Mouse (Mus musculus): ENCODE measurements around the gene Pdzd2. TPM values are rescaled to one million over a fixed set of nuclear protein-coding genes. Genes with fewer than 3 reads are reported as not detected.

Pdzd2 gene
- 28.5 and 40.6 TPM in 2 replicates for total RNA-seq (2014; rRNA removed)
- 15.4 and 15.9 TPM in 2 replicates for polyA plus RNA-seq (2015; fragmentation: Nextera tagmentation; extraction: Ambion mirVana)

DNA sequence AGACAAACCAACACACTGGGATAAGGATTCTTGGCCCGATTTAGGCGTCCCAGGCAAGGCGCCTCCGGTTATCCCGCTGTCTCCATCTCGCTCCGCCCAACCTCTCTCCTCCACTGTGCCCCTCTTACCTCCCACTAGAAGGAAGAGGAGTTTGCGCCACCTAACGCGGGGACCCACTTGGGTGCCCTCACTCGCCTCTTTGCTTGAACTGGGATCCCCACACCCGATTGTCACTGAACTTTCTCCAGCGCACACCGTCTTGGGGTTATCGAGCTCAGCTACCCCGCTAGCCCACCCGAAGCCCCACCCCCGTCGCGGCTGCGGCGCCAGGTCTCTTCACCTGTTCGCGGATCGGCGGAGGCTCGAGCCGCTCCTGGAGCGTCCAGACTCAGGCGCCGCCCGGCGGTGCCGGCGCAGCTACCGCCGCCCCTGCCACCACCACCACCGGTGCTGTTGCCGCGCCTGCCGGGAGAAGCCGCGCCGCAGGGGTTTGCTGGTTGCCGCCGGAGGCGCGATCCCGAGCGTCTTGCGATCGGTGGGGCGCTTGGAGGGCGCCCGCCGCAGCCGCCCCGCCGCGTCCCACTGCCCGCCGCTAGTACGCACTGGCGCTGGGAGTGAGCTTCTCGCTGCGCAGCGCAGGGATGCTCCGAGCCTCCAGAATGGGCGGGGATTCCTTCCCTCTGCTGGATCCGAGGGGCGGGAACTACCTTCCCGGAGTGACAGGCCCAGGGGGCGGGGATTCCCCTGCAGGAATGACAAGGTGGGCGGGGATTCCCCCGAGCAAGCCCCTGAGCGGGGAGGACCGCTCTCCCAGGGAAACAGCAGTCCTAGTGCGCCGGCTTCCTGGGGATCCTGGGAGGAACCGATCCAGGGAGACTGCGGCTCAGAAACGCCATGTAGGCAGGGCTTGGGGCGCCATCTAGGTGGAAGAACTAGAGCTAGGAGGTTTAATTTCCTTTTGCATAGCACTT lies at the start of gene Pdzd2:
Pdzd2 (minus strand) TSS at position 648 of the 971 bp plus-strand sequence.
- TF ChIP-seq CTCF (IDR thresholded peaks at IDR 0.05; ENCODE audit: low read depth) = peak; percentile 68
- ATAC-seq = peak; percentile 96
- Histone ChIP-seq H3K9me3 (ENCODE audit: low read length) (no peaks in the 10 kb centered on the region), H3K4me3 (ENCODE audit: low read length) (peak within 1 kb of the TSS; percentile 69), H3K4me1 (ENCODE audit: insufficient read depth, low read length) (peaks cover 5% of the 10 kb centered on the region; the same call in 1 of the 2 replicates), H3K36me3 (ENCODE audit: insufficient read depth, low read length) (no peaks in the 10 kb centered on the region), H3K9ac (replicated peaks; ENCODE audit: low read length) (peak within 1 kb of the TSS; percentile 75), H3K4me2 (ENCODE audit: low read depth, low read length) (peak within 1 kb of the TSS; percentile 81), H3K27me3 (ENCODE audit: insufficient read depth, low read length) (no peaks in the 10 kb centered on the region), H3K27ac (peak within 1 kb of the TSS; percentile 38)
- WGBS = under 1% methylated on average over 72 of the region's 83 CpGs
- peak; percentile 96 for DNase-seq (ENCODE audit: low spot score)

DNA sequence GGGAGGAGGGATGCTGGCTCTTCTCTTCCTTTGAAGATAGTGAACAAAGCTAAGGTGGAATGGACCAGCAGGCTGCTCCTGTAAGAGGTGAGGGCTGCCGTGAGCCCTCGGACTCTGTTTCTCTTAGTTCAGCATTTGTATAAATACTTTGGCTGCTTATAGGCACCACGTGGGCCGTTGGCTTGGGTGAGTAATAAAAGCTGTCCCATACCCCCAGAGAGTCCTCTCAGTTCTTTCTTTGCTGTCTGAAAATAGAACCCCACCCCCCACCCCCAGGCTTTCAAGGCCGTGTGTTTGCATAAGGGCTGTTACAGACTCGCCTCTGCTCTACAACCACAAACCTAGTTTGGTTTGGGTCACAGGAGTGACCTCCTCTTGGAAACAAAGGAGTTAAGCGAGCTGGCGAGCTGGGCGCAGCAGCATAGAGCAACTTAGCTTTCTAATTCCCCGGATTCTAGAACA lies 49.7 kb upstream of the Pdzd2 start:
- WGBS = 34% methylated on average over 10 of the region's 10 CpGs
- no peak overlapping the region for H3K27ac ChIP-seq
- H3K4me1 ChIP-seq (ENCODE audit: insufficient read depth, low read length) = no peaks in the 10 kb centered on the region
- H3K27me3 ChIP-seq (ENCODE audit: insufficient read depth, low read length) = no peaks in the 10 kb centered on the region
- DNase-seq (ENCODE audit: low spot score) (no peak), ATAC-seq (no peak)
- no peak overlapping the region for H3K9ac ChIP-seq (replicated peaks; ENCODE audit: low read length)
- H3K4me3 ChIP-seq (ENCODE audit: low read length) = no peak overlapping the region
- TF ChIP-seq CTCF (IDR thresholded peaks at IDR 0.05; ENCODE audit: low read depth) = no peak
- H3K9me3 ChIP-seq (ENCODE audit: low read length) = no peaks in the 10 kb centered on the region
- H3K4me2 ChIP-seq (ENCODE audit: low read depth, low read length) = no peak overlapping the region
- H3K36me3 ChIP-seq (ENCODE audit: insufficient read depth, low read length) = no peaks in the 10 kb centered on the region

DNA sequence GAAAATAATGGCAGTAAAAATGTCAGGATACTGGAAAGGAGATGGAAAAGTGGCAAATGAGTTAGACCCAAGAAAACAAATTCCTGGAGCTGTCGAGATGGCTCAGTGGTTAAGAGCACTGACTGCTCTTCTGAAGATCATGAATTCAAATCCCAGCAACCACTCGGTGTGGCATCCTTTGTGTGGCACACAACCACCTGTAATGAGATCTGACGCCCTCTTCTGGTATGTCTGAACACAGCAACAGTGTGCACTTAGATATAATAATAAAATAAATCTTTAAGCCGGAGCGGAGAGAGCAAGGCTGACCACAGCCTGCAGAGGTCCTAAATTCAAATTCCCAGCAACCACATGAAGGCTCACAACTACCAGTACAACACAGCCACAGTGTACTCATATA lies 48.8 kb upstream of the Pdzd2 start:
- Histone ChIP-seq H3K9ac (replicated peaks; ENCODE audit: low read length) (no peak overlapping the region), H3K36me3 (ENCODE audit: insufficient read depth, low read length) (no peaks in the 10 kb centered on the region), H3K4me2 (ENCODE audit: low read depth, low read length) (no peak overlapping the region), H3K4me3 (ENCODE audit: low read length) (no peak overlapping the region), H3K4me1 (ENCODE audit: insufficient read depth, low read length) (no peaks in the 10 kb centered on the region), H3K27me3 (ENCODE audit: insufficient read depth, low read length) (no peaks in the 10 kb centered on the region), H3K27ac (no peak overlapping the region), H3K9me3 (ENCODE audit: low read length) (no peaks in the 10 kb centered on the region)
- DNase-seq (ENCODE audit: low spot score) (no peak), ATAC-seq (no peak)
- no peak; the same call in 1 of the 2 replicates for TF ChIP-seq CTCF (IDR thresholded peaks at IDR 0.05; ENCODE audit: low read depth)
- 83% methylated on average over 5 of the region's 5 CpGs for WGBS

DNA sequence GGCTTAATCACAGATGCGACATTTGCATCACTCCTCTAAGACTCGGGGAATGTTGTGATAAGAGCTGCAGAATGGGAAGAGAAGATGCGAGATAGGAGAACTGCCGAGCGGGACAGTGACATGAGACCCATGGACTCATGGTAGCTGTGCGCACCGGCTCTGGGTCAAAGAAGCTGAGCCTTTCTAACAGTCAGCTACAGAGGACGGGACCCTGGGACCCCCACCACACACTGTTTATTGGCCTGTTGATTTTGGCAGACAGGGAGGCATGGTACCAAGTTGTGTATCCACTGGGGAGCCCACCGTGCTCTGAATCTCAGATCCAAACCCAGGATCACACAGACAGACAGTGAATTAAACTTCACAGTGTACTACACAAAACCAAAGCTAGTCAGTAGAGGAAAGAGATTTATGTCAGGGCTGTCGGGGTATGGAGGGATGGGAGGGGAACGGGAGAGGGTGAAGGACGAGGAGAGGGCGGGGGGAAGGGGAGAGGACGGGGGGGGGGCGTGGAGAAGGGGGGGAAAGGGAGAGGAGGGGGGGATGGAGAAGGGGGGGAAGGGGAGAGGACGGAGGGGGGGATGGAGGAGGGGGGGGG lies 42.1 kb upstream of the Pdzd2 start:
- no peak for DNase-seq (ENCODE audit: low spot score)
- 73% methylated on average over 14 of the region's 16 CpGs for WGBS
- H3K4me3 ChIP-seq (ENCODE audit: low read length) = no peak overlapping the region
- H3K9ac ChIP-seq (replicated peaks; ENCODE audit: low read length) = no peak overlapping the region
- H3K27me3 ChIP-seq (ENCODE audit: insufficient read depth, low read length) = no peaks in the 10 kb centered on the region
- ATAC-seq = no peak
- H3K4me1 ChIP-seq (ENCODE audit: insufficient read depth, low read length) = no peaks in the 10 kb centered on the region
- no peaks in the 10 kb centered on the region for H3K36me3 ChIP-seq (ENCODE audit: insufficient read depth, low read length)
- no peak overlapping the region for H3K27ac ChIP-seq
- no peak for TF ChIP-seq CTCF (IDR thresholded peaks at IDR 0.05; ENCODE audit: low read depth)
- no peaks in the 10 kb centered on the region for H3K9me3 ChIP-seq (ENCODE audit: low read length)
- no peak overlapping the region for H3K4me2 ChIP-seq (ENCODE audit: low read depth, low read length)

DNA sequence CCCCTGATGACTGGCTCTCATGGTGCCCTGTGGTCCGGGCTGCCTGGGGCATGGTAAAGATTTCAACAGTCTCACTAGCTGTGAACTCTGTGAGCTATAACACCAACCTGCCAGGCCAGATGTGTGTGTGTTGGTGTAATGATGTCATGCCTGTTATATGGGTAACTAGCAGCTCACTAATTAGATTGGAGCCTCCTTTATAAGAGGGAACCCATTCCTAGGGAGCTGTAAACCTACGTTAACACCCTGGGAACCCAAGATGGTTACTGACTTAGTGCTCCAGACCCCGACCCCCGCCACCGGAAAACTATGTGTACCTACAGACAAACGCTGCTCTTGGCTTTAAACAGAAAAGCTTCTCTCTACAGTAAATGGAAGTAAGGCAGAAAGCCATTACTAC lies 41.6 kb upstream of the Pdzd2 start:
- no peaks in the 10 kb centered on the region for H3K27me3 ChIP-seq (ENCODE audit: insufficient read depth, low read length)
- H3K4me2 ChIP-seq (ENCODE audit: low read depth, low read length) = no peak overlapping the region
- ATAC-seq = no peak
- no peak overlapping the region for H3K27ac ChIP-seq
- H3K4me1 ChIP-seq (ENCODE audit: insufficient read depth, low read length) = no peaks in the 10 kb centered on the region
- H3K36me3 ChIP-seq (ENCODE audit: insufficient read depth, low read length) = no peaks in the 10 kb centered on the region
- 93% methylated on average over 6 of the region's 6 CpGs for WGBS
- H3K9me3 ChIP-seq (ENCODE audit: low read length) = no peaks in the 10 kb centered on the region
- DNase-seq (ENCODE audit: low spot score) = no peak
- no peak for TF ChIP-seq CTCF (IDR thresholded peaks at IDR 0.05; ENCODE audit: low read depth)
- no peak overlapping the region for H3K9ac ChIP-seq (replicated peaks; ENCODE audit: low read length)
- H3K4me3 ChIP-seq (ENCODE audit: low read length) = no peak overlapping the region

DNA sequence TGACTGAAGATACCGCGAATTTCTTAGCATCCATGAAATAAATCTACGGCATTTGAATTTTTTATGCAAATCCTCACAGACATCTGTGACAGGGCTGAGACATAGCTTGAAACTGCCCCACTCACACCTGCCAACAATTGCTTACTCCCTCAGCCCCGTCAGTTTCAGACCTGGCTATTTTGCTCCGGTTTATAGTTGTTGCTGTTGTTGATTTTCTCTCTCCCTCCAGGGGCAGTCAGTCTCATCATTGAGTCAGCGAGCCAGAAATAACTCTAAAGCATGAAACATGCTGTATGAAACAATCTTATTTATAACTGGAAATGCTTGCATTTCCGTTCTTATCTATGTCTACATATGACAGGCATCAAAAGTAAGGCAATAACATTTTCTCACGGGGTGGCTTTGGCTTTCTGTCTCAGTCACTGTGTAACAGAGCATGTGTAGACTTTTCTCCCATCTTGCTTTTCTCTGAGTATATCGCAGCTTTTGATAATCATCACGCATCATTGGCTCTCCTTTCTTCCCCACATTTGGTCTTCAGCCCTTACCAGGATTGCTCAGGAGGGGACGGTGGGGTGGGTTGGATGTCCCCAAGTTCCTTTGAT lies 34.5 kb upstream of the Pdzd2 start:
- H3K36me3 ChIP-seq (ENCODE audit: insufficient read depth, low read length) = no peaks in the 10 kb centered on the region
- H3K9ac ChIP-seq (replicated peaks; ENCODE audit: low read length) = no peak overlapping the region
- no peaks in the 10 kb centered on the region for H3K27me3 ChIP-seq (ENCODE audit: insufficient read depth, low read length)
- no peak for ATAC-seq
- DNase-seq (ENCODE audit: low spot score) = peak; percentile 6
- no peak overlapping the region for H3K4me2 ChIP-seq (ENCODE audit: low read depth, low read length)
- H3K9me3 ChIP-seq (ENCODE audit: low read length) = no peaks in the 10 kb centered on the region
- no peak for TF ChIP-seq CTCF (IDR thresholded peaks at IDR 0.05; ENCODE audit: low read depth)
- no peak overlapping the region for H3K4me3 ChIP-seq (ENCODE audit: low read length)
- no peaks in the 10 kb centered on the region for H3K4me1 ChIP-seq (ENCODE audit: insufficient read depth, low read length)
- no peak overlapping the region for H3K27ac ChIP-seq
- 47% methylated on average over 11 of the region's 11 CpGs for WGBS
